Mouse (Mus musculus): ENCODE data around the gene Plxnc1. TPM values are rescaled to one million over a fixed set of nuclear protein-coding genes. Genes with fewer than 3 reads are reported as not detected.
A peak's percentile ranks its signal among the peaks of the same experiment; 100 is the strongest.

Gene Plxnc1
- total and polyA plus RNA-seq, 2 experiments = 2.7 to 13.9 TPM

DNA sequence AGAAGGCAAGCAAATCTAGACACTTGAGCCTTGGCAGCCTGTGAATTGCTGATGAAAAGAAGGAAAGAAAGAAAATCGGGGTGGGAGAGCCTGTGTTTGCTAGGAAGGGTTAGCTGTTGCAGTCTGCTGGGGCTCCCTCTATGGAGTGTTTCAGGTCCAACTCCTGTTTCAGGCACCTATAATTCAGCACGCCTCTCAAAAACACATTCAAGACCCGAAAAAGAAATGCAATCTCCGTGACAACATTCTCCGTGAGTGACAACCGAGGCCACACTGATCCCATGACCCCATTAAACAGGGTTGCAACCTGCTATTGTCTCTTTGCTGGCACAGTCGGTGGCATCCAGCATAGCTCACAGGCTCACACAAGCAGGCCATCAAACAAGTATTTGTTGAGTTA, 3.8 kb downstream of the Plxnc1 start:
- TF ChIP-seq POLR2A (IDR thresholded peaks at IDR 0.05; ENCODE audit: extremely low read depth, insufficient read depth, low read length) = no peak
- TF ChIP-seq CTCF (IDR thresholded peaks at IDR 0.05; ENCODE audit: low read depth, low read length) = no peak
- H3K4me1 ChIP-seq (ENCODE audit: control insufficient read depth, insufficient read depth, low read length) = no peaks in the 10 kb centered on the region
- WGBS = 20% methylated on average over 7 of the region's 7 CpGs
- H3K27me3 ChIP-seq (ENCODE audit: control insufficient read depth, insufficient read depth, low read length) = peaks cover 19% of the 10 kb centered on the region
- peak overlapping the region; percentile 3; the same call in 1 of the 2 replicates for H3K9ac ChIP-seq (ENCODE audit: low read depth, low read length)
- no peak overlapping the region for H3K27ac ChIP-seq (replicated peaks; ENCODE audit: insufficient read depth, low read depth, low read length)
- H3K79me2 ChIP-seq (ENCODE audit: control insufficient read depth, insufficient read depth, low read length) = no peaks in the 10 kb centered on the region
- no peak overlapping the region for H3K4me3 ChIP-seq (ENCODE audit: insufficient read depth, low read depth, low read length)
- DNase-seq (ENCODE audit: extremely low read depth, low read depth, low spot score) = no peak
- no peaks in the 10 kb centered on the region for H3K36me3 ChIP-seq (ENCODE audit: control insufficient read depth, insufficient read depth, low read length)

DNA sequence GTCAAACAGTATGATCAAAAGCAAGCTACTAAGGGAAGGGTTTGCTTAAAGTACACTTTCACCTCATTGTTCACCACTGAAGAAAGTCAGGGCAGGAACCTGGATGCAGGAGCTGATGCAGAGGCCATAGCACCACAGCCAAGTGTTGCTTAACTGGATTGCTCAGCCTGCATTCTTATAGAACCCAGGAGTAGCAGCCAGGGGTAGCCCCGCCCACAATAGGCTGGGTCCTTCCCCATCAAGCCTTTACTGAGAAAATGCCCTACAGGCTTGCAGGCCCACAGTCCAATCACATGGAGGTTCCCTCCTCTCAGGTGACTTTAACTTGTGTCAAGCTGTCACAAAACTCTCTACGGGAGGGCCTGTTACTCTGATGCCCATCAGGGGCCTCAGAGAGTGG, 4.6 kb downstream of the Plxnc1 start:
- Histone ChIP-seq H3K4me3 (ENCODE audit: insufficient read depth, low read depth, low read length) (no peak overlapping the region), H3K27ac (replicated peaks; ENCODE audit: insufficient read depth, low read depth, low read length) (no peak overlapping the region), H3K4me1 (ENCODE audit: control insufficient read depth, insufficient read depth, low read length) (peaks cover 1% of the 10 kb centered on the region; the same call in 1 of the 2 replicates), H3K27me3 (ENCODE audit: control insufficient read depth, insufficient read depth, low read length) (peaks cover 18% of the 10 kb centered on the region), H3K9ac (ENCODE audit: low read depth, low read length) (no peak overlapping the region), H3K79me2 (ENCODE audit: control insufficient read depth, insufficient read depth, low read length) (0 out of 2 replicates have a peak, but pooled peaks cover 2% of the 10 kb centered on the region), H3K36me3 (ENCODE audit: control insufficient read depth, insufficient read depth, low read length) (no peaks in the 10 kb centered on the region)
- TF ChIP-seq POLR2A (IDR thresholded peaks at IDR 0.05; ENCODE audit: extremely low read depth, insufficient read depth, low read length) (no peak), CTCF (IDR thresholded peaks at IDR 0.05; ENCODE audit: low read depth, low read length) (no peak)
- 46% methylated on average over 2 of the region's 2 CpGs for WGBS
- DNase-seq (ENCODE audit: extremely low read depth, low read depth, low spot score) = no peak

- Histone ChIP-seq H3K27me3 (ENCODE audit: control insufficient read depth, insufficient read depth, low read length) (peaks cover 8% of the 10 kb centered on the region), H3K4me1 (ENCODE audit: control insufficient read depth, insufficient read depth, low read length) (peaks cover 5% of the 10 kb centered on the region), H3K4me3 (ENCODE audit: insufficient read depth, low read depth, low read length) (no peak overlapping the region), H3K9ac (ENCODE audit: low read depth, low read length) (no peak overlapping the region), H3K36me3 (ENCODE audit: control insufficient read depth, insufficient read depth, low read length) (no peaks in the 10 kb centered on the region), H3K27ac (replicated peaks; ENCODE audit: insufficient read depth, low read depth, low read length) (no peak overlapping the region), H3K79me2 (ENCODE audit: control insufficient read depth, insufficient read depth, low read length) (0 out of 2 replicates have a peak, but pooled peaks cover 2% of the 10 kb centered on the region)
- 85% methylated on average over 2 of the region's 2 CpGs for WGBS
- DNase-seq (ENCODE audit: extremely low read depth, low read depth, low spot score) = no peak
- TF ChIP-seq POLR2A (IDR thresholded peaks at IDR 0.05; ENCODE audit: extremely low read depth, insufficient read depth, low read length) = no peak
- no peak for TF ChIP-seq CTCF (IDR thresholded peaks at IDR 0.05; ENCODE audit: low read depth, low read length)
These were observed 5.7 kb downstream of the Plxnc1 start for GRCm38 (mm10) chr10:94938899-94939298.

GRCm38 (mm10) chr10:94938320-94938719, 6.3 kb downstream of the Plxnc1 start:
- no peak for TF ChIP-seq POLR2A (IDR thresholded peaks at IDR 0.05; ENCODE audit: extremely low read depth, insufficient read depth, low read length)
- no peak for TF ChIP-seq CTCF (IDR thresholded peaks at IDR 0.05; ENCODE audit: low read depth, low read length)
- Histone ChIP-seq H3K36me3 (ENCODE audit: control insufficient read depth, insufficient read depth, low read length) (no peaks in the 10 kb centered on the region), H3K9ac (ENCODE audit: low read depth, low read length) (no peak overlapping the region), H3K4me1 (ENCODE audit: control insufficient read depth, insufficient read depth, low read length) (peaks cover 5% of the 10 kb centered on the region), H3K27me3 (ENCODE audit: control insufficient read depth, insufficient read depth, low read length) (peaks cover 3% of the 10 kb centered on the region; the same call in 1 of the 2 replicates), H3K27ac (replicated peaks; ENCODE audit: insufficient read depth, low read depth, low read length) (no peak overlapping the region), H3K4me3 (ENCODE audit: insufficient read depth, low read depth, low read length) (no peak overlapping the region), H3K79me2 (ENCODE audit: control insufficient read depth, insufficient read depth, low read length) (0 out of 2 replicates have a peak, but pooled peaks cover 2% of the 10 kb centered on the region)
- DNase-seq (ENCODE audit: extremely low read depth, low read depth, low spot score) = no peak
- 76% methylated on average over 6 of the region's 6 CpGs for WGBS

DNA sequence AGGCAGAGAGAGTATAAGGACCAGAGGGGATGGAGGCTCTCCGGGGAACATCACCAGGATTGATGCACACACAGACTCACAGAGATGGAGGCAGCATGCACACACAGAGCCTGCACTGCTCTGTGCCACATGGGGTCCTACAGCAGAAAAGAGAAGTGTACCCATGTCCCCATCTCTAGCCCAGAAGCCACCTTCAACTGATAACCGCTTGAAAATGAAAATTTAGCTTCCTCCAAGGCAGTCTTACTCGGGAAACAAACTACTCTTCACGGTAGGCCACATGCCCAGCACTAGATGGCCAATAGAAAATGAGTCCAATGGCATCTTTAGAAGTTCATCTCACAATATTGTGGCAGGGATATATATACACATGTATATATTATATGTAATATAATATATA, 9.4 kb downstream of the Plxnc1 start:
- 0 out of 2 replicates have a peak, but pooled peaks cover 2% of the 10 kb centered on the region for H3K79me2 ChIP-seq (ENCODE audit: control insufficient read depth, insufficient read depth, low read length)
- 77% methylated on average over 4 of the region's 4 CpGs for WGBS
- no peaks in the 10 kb centered on the region for H3K36me3 ChIP-seq (ENCODE audit: control insufficient read depth, insufficient read depth, low read length)
- no peak for DNase-seq (ENCODE audit: extremely low read depth, low read depth, low spot score)
- H3K4me1 ChIP-seq (ENCODE audit: control insufficient read depth, insufficient read depth, low read length) = peaks cover 7% of the 10 kb centered on the region
- H3K4me3 ChIP-seq (ENCODE audit: insufficient read depth, low read depth, low read length) = no peak overlapping the region
- TF ChIP-seq CTCF (IDR thresholded peaks at IDR 0.05; ENCODE audit: low read depth, low read length) (no peak), POLR2A (IDR thresholded peaks at IDR 0.05; ENCODE audit: extremely low read depth, insufficient read depth, low read length) (no peak)
- H3K27me3 ChIP-seq (ENCODE audit: control insufficient read depth, insufficient read depth, low read length) = no peaks in the 10 kb centered on the region
- no peak overlapping the region for H3K9ac ChIP-seq (ENCODE audit: low read depth, low read length)
- no peak overlapping the region for H3K27ac ChIP-seq (replicated peaks; ENCODE audit: insufficient read depth, low read depth, low read length)

DNA sequence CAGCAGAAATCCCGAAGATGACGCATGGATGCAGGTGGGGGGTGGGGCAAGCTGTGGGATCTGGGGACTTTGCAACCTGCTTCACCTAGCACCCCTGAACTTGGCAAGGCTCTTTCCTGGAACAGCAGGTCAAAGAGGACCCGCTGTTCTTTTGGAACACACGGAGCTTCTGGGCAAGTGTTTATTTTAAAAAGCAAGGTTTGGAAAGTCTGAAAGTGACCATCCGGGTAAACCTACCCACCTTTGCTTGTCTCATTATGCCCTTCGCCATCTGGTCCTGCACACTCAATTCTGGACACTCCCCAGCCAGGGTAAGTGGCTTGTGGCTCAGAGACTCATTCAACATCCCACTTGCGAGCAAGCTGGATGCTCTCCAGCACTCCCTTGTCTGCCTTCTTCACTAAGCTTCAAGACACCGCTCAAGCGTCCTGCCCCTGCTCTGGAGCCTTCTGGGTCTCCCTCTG, 10.5 kb downstream of the Plxnc1 start:
- no peak overlapping the region for H3K4me3 ChIP-seq (ENCODE audit: insufficient read depth, low read depth, low read length)
- no peak for DNase-seq (ENCODE audit: extremely low read depth, low read depth, low spot score)
- 69% methylated on average over 9 of the region's 9 CpGs for WGBS
- H3K27me3 ChIP-seq (ENCODE audit: control insufficient read depth, insufficient read depth, low read length) = no peaks in the 10 kb centered on the region
- H3K79me2 ChIP-seq (ENCODE audit: control insufficient read depth, insufficient read depth, low read length) = 0 out of 2 replicates have a peak, but pooled peaks cover 2% of the 10 kb centered on the region
- H3K36me3 ChIP-seq (ENCODE audit: control insufficient read depth, insufficient read depth, low read length) = no peaks in the 10 kb centered on the region
- H3K4me1 ChIP-seq (ENCODE audit: control insufficient read depth, insufficient read depth, low read length) = peaks cover 7% of the 10 kb centered on the region
- no peak overlapping the region; the same call in 1 of the 2 replicates for H3K27ac ChIP-seq (replicated peaks; ENCODE audit: insufficient read depth, low read depth, low read length)
- TF ChIP-seq CTCF (IDR thresholded peaks at IDR 0.05; ENCODE audit: low read depth, low read length) (no peak), POLR2A (IDR thresholded peaks at IDR 0.05; ENCODE audit: extremely low read depth, insufficient read depth, low read length) (no peak)
- H3K9ac ChIP-seq (ENCODE audit: low read depth, low read length) = no peak overlapping the region

Data from liver, adult 2 months (tissue).